Mouse (Mus musculus) hindbrain, embryonic 16.5 days (tissue): Measurements from ENCODE around the gene Tusc2. TPM values are rescaled to one million over a fixed set of nuclear protein-coding genes. Genes with fewer than 3 reads are reported as not detected.
"Not testable (repeated sequence)": the region's sequence is repeated elsewhere in the genome, so short reads cannot be mapped to it uniquely, and the experiment has no call there.

Experiments used
- ATAC-seq: fragments of 200-750 bp; cut with Nextera tagmentation; 2 replicates; pipeline ENCODE4 v1.8.0; 2017; ENCODE audit warnings: moderate TSS enrichment, moderate library complexity
- H3K27ac ChIP-seq: fragments of 300-500 bp; sonication (generic); 2 replicates; pipeline ENCODE4 v1.5.1; 2014; ENCODE audit warnings: low read depth, mild to moderate bottlenecking, control low read depth, low read length, moderate library complexity
- H3K27me3 ChIP-seq: fragments of 300-500 bp; sonication (generic); replicated peaks from 2 replicates; pipeline ENCODE4 v1.6.1; 2014; ENCODE audit warnings: low read length; ENCODE audit not compliant: control insufficient read depth, insufficient read depth
- H3K36me3 ChIP-seq: fragments of 300-500 bp; sonication (generic); 2 replicates; pipeline ENCODE4 v1.6.1; 2014; ENCODE audit warnings: mild to moderate bottlenecking, low read length, moderate library complexity, mixed read lengths; ENCODE audit not compliant: control insufficient read depth, insufficient read depth
- H3K4me1 ChIP-seq: fragments of 300-500 bp; sonication (generic); 2 replicates; pipeline ENCODE4 v1.6.1; 2014; ENCODE audit warnings: low read depth, low read length; ENCODE audit not compliant: control insufficient read depth, insufficient read depth
- H3K4me2 ChIP-seq: fragments of 300-500 bp; sonication (generic); 2 replicates; pipeline ENCODE4 v1.6.1; 2014; ENCODE audit warnings: mild to moderate bottlenecking, low read length, control low read depth, moderate library complexity
- H3K4me3 ChIP-seq: fragments of 300-500 bp; sonication (generic); 2 replicates; pipeline ENCODE4 v1.5.1; 2014; ENCODE audit warnings: mild to moderate bottlenecking, low read length, control low read depth, moderate library complexity
- H3K9ac ChIP-seq: fragments of 300-500 bp; sonication (generic); 2 replicates; pipeline ENCODE4 v1.6.1; 2014; ENCODE audit warnings: low read depth, mild to moderate bottlenecking, control low read depth, low read length, moderate library complexity
- H3K9me3 ChIP-seq: fragments of 300-500 bp; sonication (generic); 2 replicates; pipeline ENCODE4 v1.6.1; 2014; ENCODE audit warnings: mild to moderate bottlenecking, low read length, moderate library complexity; ENCODE audit not compliant: control insufficient read depth
- WGBS: fragments of 180-500 bp; shearing (Covaris S2); extraction: QIAGEN DNeasy Blood & Tissue Kit; methylation state at CpG from one replicate; pipeline ENCODE4 v1.1.7; 2014; 5-methylcytosine and 5-hydroxymethylcytosine counted together
- polyA plus RNA-seq: library from polyadenylated mRNA; unstranded; fragments of >200 nt; fragmentation: Nextera tagmentation; extraction: Ambion mirVana; gene quantifications from 2 replicates; pipeline ENCODE4 v1.2.1, GENCODE M21; 2015

The Tusc2 gene
- polyA plus RNA-seq, 1 experiment from 2014 or later = 134 TPM

DNA sequence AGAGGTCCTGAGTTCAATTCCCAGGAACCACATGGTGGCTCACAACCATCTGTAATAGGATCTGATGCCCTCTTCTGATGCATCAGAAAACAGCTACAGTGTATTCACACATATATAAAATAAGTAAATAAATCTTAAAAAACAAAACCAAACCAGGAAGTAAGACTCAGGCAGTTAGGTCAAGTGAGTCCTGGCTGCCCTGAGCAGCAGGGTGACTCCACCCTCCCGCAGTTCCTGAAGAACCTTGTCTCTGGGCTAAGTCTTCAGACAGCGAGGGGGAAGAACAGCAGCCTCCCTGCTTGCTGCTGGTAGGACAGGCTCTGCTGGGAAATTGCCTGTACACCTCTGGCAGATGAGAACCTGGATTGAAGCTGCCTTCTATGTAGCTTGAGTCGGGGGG, 6.7 kb upstream of the Tusc2 start:
- WGBS = 80% methylated on average over 3 of the region's 3 CpGs
- Histone ChIP-seq H3K27ac (no peak overlapping the region), H3K9ac (no peak overlapping the region; the same call in 1 of the 2 replicates), H3K9me3 (no peaks in the 10 kb centered on the region), H3K4me3 (no peak overlapping the region), H3K4me2 (peak overlapping the region; percentile 96), H3K27me3 (peaks cover 9% of the 10 kb centered on the region), H3K36me3 (peaks cover 23% of the 10 kb centered on the region), H3K4me1 (peaks cover 28% of the 10 kb centered on the region)
- ATAC-seq = no peak

DNA sequence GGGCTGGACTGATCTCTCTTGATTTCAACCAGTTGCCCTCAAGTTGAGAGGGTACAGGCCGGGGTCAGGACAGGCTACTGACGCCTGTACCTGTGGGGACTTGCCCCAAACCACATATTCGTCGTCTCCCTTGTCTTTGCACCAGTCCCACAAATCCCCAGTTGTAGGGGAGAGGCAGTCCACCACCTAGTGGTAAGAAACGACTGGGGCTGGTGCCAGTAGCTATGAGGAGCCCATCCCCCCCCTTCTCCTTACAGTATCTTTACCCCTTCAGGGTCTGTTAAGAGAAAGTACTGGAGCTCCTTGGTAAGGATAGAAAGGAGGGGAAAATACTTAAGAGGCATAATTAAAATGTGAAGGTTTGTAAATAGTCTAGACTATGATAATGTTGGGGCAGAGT, 2.5 kb downstream of the Tusc2 start:
- not testable (repeated sequence) for H3K4me2 ChIP-seq, H3K27ac ChIP-seq, H3K9me3 ChIP-seq, H3K9ac ChIP-seq, ATAC-seq, H3K27me3 ChIP-seq, H3K4me3 ChIP-seq
- Histone ChIP-seq H3K36me3 (peaks cover 13% of the 10 kb centered on the region), H3K4me1 (peaks cover 30% of the 10 kb centered on the region)
- WGBS = 47% methylated on average over 5 of the region's 5 CpGs

DNA sequence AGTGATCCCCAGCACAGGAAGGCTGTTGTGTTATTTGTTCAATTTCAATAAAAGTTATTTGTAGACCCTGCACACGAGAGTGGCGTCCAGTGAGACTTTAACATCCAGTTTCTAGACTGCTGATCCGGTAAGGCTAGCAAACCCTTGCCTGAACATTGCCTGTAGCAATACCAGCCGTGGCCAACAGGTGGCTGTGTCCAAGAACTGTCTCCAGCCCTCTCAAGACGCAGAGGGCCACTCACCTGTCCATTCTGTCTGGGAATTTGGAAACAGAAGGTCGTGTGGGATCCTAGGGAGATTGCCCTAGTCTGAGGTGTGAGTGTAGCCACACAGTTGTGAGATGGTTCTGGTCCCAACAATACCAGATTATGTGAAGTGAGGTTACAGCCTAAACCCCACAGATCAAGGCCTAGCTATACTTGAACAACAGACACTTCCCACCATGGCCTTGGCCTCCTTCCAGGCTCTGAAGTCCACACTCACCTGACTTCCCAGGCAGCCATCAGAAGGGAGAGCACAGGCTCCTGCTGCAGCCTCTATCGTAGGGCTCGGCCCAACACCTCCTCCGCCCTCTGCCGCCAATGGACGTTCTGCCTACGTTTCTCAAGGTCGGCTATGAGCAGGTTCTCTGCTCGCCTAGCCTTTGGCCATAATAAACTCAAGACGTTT, 3.1 kb downstream of the Tusc2 start:
- 58% methylated on average over 15 of the region's 15 CpGs for WGBS
- H3K27ac ChIP-seq = no peak overlapping the region
- H3K27me3 ChIP-seq = no peaks in the 10 kb centered on the region
- peaks cover 37% of the 10 kb centered on the region for H3K4me1 ChIP-seq
- H3K9me3 ChIP-seq = no peaks in the 10 kb centered on the region
- peaks cover 16% of the 10 kb centered on the region for H3K36me3 ChIP-seq
- H3K4me2 ChIP-seq = no peak overlapping the region
- H3K4me3 ChIP-seq = no peak overlapping the region
- H3K9ac ChIP-seq = no peak overlapping the region
- ATAC-seq = no peak

DNA sequence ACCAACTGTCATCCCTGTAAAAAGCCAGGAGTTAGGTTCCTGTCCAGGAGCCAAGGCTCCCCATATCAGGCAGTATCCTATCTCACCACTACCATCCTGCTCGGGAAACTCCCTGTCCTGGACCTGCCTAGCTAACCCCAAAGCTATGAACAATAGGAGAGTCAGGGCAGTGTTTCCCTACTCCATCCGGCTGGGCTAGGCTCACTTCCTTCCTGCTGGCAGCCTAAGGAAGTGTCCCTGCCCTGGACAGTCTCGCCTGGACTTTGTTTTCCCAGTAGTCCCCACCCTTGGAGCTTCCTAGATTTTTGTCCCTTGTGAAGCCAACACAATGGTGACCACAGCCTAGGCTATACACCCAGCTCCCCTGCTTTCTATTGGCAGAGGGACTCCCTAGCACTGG, 3.8 kb downstream of the Tusc2 start:
- H3K9me3 ChIP-seq = no peaks in the 10 kb centered on the region
- H3K27me3 ChIP-seq = no peaks in the 10 kb centered on the region
- no peak overlapping the region; the same call in 1 of the 2 replicates for H3K4me3 ChIP-seq
- H3K27ac ChIP-seq = no peak overlapping the region; the same call in 1 of the 2 replicates
- no peak for ATAC-seq
- H3K4me1 ChIP-seq = peaks cover 40% of the 10 kb centered on the region
- H3K9ac ChIP-seq = peak overlapping the region; percentile 11; the same call in 1 of the 2 replicates
- 73% methylated on average over 3 of the region's 3 CpGs for WGBS
- peaks cover 14% of the 10 kb centered on the region for H3K36me3 ChIP-seq
- no peak overlapping the region for H3K4me2 ChIP-seq

DNA sequence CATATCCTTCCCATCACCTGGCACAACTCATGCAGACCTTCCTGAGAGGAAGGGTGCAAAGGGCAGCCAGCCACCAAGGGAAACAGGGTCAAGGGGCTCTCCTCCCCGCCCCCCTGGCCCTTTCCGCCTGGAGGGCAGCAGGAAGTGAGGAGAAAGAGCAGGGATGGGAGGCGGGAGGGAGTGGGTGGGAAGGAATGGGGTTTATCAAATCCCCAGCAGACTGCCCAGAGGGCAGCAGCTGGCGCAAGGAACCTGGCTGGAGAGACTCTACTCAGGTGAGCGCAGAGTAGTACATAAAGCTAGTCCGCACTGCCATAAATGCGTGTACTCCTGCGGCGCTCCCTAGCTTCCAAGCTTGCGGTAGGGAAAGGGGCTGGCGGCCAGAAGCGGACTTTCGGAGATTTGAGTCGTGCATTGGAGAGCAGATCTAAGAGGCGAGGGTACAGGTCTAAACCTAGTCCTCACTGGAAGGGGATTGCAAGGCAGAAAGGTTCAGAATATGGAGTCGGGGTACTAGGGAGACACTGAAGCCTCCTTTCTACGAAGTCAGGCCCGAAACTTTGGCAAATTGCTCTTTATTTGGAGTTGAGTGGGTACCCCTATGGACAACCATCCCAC, 4.8 kb downstream of the Tusc2 start, which contains the start of gene Hyal2:
TSS of gene Hyal2 (plus strand) at position 244 of the 618 bp plus-strand sequence.
- Histone ChIP-seq H3K9ac (peak within 1 kb of the TSS; percentile 73), H3K27ac (peak within 1 kb of the TSS; percentile 85), H3K9me3 (no peaks in the 10 kb centered on the region), H3K4me3 (peak within 1 kb of the TSS; percentile 58), H3K4me1 (peaks cover 40% of the 10 kb centered on the region), H3K4me2 (peak within 1 kb of the TSS; percentile 73), H3K36me3 (peaks cover 20% of the 10 kb centered on the region), H3K27me3 (no peaks in the 10 kb centered on the region)
- ATAC-seq = no peak
- 7% methylated on average over 18 of the region's 18 CpGs for WGBS

DNA sequence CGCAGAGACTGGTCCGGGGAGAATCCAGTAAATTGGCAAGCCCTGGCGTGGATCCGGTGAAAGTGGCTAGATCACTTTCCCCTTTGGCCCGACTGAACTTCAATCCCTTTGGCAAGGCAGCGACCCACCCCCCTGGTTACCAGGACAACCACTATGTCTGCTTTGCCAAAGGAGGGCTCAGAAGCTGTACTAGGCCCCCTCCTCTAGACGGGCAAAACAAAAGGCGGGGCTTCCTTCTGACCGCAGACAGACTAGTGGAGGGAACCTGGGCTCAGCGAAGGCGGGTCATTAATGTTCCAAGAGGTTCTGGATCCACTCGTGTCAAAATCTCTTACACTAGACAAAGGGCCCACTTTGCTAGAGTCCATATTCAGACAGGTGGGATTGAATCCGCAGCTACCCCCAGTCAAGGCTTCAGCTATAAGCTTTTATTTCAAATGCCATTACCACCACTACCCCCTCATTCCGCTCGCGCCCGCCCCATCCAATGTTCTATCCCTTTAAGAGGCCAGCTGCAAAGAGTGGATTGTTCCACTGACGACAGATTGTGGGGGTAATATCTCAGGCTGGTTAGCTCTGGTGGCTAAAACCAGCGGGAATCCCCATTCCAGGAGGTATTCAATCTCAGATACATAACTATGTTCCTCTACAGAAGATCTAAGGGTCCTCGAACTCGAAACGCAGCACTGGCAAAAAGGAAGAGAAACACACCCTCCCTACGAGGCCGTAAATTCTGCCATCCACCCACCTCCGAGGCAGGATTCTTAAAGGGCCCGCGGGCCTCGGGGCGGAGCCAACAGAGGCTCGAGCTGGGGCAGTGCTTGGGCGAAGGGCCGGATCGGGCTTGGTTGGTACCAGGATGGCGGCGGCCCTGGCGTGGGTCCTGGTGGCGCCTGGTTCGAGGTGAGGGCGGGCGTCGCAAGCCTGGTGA, 5.5 kb downstream of the Tusc2 start:
- Histone ChIP-seq H3K4me3 (peak overlapping the region; percentile 58), H3K27me3 (no peaks in the 10 kb centered on the region), H3K9ac (peak overlapping the region; percentile 73), H3K9me3 (no peaks in the 10 kb centered on the region), H3K27ac (peak overlapping the region; percentile 85), H3K4me1 (peaks cover 40% of the 10 kb centered on the region), H3K4me2 (peak overlapping the region; percentile 73), H3K36me3 (peaks cover 20% of the 10 kb centered on the region)
- WGBS = under 1% methylated on average over 41 of the region's 41 CpGs
- peak; percentile 87 for ATAC-seq

DNA sequence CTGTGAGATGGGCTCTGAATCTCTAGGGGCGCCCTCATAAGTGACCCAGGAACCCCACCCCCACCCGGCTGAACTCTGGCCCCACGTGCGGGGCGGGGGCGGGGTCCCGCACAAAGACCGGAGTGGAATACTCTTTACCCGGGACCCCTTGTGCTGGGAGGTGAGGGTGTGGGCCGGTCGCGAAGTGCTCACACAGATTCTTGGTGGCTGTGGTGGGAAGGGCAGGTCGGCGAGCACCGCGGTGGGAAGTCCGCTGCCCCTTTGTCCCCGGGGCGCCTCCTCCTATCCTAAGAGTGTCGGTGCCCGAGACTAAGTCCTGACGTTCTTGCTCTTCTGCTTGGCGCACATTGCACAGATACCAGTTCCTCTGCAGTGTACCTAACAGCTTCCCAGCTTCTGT, 6.2 kb downstream of the Tusc2 start:
- Histone ChIP-seq H3K4me1 (peaks cover 33% of the 10 kb centered on the region), H3K27ac (peak overlapping the region; percentile 85), H3K27me3 (no peaks in the 10 kb centered on the region), H3K9me3 (no peaks in the 10 kb centered on the region), H3K4me2 (peak overlapping the region; percentile 73), H3K9ac (peak overlapping the region; percentile 73), H3K36me3 (peaks cover 20% of the 10 kb centered on the region), H3K4me3 (peak overlapping the region; percentile 58)
- WGBS = 0% methylated on average over 23 of the region's 23 CpGs
- peak; percentile 22; the same call in 1 of the 2 replicates for ATAC-seq

DNA sequence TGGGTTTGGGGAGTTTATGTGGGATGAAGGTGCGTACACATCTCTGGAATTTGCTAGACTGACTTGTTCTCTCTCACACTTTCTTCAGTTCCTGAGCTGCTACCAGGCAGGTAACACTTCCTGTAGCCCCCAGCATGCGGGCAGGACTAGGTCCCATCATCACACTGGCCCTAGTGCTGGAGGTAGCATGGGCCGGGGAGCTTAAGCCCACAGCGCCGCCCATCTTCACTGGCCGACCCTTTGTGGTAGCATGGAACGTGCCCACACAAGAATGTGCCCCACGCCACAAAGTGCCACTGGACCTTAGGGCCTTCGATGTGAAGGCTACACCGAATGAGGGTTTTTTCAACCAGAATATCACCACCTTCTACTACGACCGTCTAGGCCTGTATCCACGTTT, 7.0 kb downstream of the Tusc2 start:
- H3K36me3 ChIP-seq = peaks cover 20% of the 10 kb centered on the region
- H3K4me3 ChIP-seq = peak overlapping the region; percentile 58
- peak overlapping the region; percentile 36; the same call in 1 of the 2 replicates for H3K27ac ChIP-seq
- ATAC-seq = no peak
- no peaks in the 10 kb centered on the region for H3K27me3 ChIP-seq
- 44% methylated on average over 13 of the region's 13 CpGs for WGBS
- H3K9ac ChIP-seq = peak overlapping the region; percentile 73
- no peaks in the 10 kb centered on the region for H3K9me3 ChIP-seq
- H3K4me2 ChIP-seq = peak overlapping the region; percentile 73
- H3K4me1 ChIP-seq = peaks cover 33% of the 10 kb centered on the region
